Mouse (Mus musculus) midbrain, embryonic 15.5 days (tissue): Measurements from ENCODE around the gene Lcn12. TPM values are rescaled to one million over a fixed set of nuclear protein-coding genes. Genes with fewer than 3 reads are reported as not detected.

Experiments
- ATAC-seq: fragments of 200-750 bp; cut with Nextera tagmentation; replicated peaks from 2 replicates; pipeline ENCODE4 v1.8.0; 2017; ENCODE audit warnings: moderate TSS enrichment
- H3K27ac ChIP-seq: fragments of 300-500 bp; sonication (generic); 2 replicates; pipeline ENCODE4 v1.5.1; 2015; ENCODE audit warnings: mild to moderate bottlenecking, inconsistent platforms
- H3K27me3 ChIP-seq: fragments of 300-500 bp; sonication (generic); replicated peaks from 2 replicates; pipeline ENCODE4 v1.6.1; 2015; ENCODE audit warnings: inconsistent platforms
- H3K36me3 ChIP-seq: fragments of 300-500 bp; sonication (generic); replicated peaks from 2 replicates; pipeline ENCODE4 v1.6.1; 2015; ENCODE audit warnings: inconsistent platforms
- H3K4me1 ChIP-seq: fragments of 300-500 bp; sonication (generic); 2 replicates; pipeline ENCODE4 v1.6.1; 2015; ENCODE audit warnings: inconsistent platforms
- H3K4me2 ChIP-seq: fragments of 300-500 bp; sonication (generic); 2 replicates; pipeline ENCODE4 v1.6.1; 2015; ENCODE audit warnings: inconsistent platforms, mild to moderate bottlenecking, moderate library complexity
- H3K4me3 ChIP-seq: fragments of 300-500 bp; sonication (generic); 2 replicates; pipeline ENCODE4 v1.5.1; 2015; ENCODE audit warnings: mild to moderate bottlenecking, inconsistent platforms
- H3K9ac ChIP-seq: fragments of 300-500 bp; sonication (generic); 2 replicates; pipeline ENCODE4 v1.6.1; 2015; ENCODE audit warnings: mild to moderate bottlenecking, inconsistent platforms
- H3K9me3 ChIP-seq: fragments of 300-500 bp; sonication (generic); 2 replicates; pipeline ENCODE4 v1.6.1; 2016; ENCODE audit warnings: inconsistent platforms
- WGBS: fragments of 180-500 bp; shearing (Covaris S2); methylation state at CpG from one replicate; pipeline ENCODE4 v1.1.7; 2015; ENCODE audit warnings: mixed read lengths; 5-methylcytosine and 5-hydroxymethylcytosine counted together
- polyA plus RNA-seq: library from polyadenylated mRNA; unstranded; fragments of >200 nt; fragmentation: Nextera tagmentation; extraction: Ambion mirVana; gene quantifications from 2 replicates; pipeline ENCODE4 v1.2.1, GENCODE M21; 2015

Gene Lcn12
- polyA plus RNA-seq, 1 experiment from 2014 or later: not detected

DNA sequence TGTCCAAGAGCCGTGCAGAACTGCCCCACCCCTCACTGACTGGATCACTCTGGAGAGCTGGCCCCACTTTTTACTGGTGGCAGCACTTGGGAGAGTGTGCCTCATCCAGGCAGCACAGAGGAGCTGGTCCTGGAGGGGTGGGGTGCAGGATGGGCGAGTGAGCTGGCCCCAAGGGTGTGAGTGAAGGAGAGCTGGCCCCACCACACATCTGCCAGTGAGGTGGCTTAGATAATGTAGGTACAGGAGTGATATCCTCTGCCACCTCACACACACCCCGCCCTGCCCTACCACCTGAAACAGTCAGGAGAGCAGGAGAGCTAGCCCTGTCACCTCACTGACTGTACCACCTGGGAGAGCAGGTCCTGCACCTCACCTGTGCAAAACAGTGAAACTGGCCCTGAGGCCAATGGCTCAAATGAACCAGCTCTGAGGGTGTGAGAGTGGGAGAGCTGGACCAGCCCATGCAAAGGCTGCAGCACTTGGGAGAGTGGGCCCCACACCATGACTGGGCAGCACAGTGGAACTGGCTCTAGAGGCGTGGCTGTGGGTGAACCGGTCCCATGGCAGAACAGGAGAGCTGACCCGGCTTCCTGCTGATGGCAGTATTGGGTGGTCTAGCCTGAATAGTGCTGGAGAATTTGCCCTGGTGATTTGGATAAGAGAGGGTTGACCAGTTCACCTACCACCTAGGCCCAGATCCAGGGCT lies 5.6 kb downstream of the Lcn12 start:
- Histone ChIP-seq H3K27ac (no peak overlapping the region), H3K4me2 (no peak overlapping the region), H3K27me3 (no peaks in the 10 kb centered on the region), H3K4me3 (no peak overlapping the region), H3K9me3 (no peaks in the 10 kb centered on the region), H3K9ac (no peak overlapping the region), H3K36me3 (no peaks in the 10 kb centered on the region), H3K4me1 (no peaks in the 10 kb centered on the region)
- WGBS: 76% methylated on average over 6 of the region's 6 CpGs
- ATAC-seq: no peak

DNA sequence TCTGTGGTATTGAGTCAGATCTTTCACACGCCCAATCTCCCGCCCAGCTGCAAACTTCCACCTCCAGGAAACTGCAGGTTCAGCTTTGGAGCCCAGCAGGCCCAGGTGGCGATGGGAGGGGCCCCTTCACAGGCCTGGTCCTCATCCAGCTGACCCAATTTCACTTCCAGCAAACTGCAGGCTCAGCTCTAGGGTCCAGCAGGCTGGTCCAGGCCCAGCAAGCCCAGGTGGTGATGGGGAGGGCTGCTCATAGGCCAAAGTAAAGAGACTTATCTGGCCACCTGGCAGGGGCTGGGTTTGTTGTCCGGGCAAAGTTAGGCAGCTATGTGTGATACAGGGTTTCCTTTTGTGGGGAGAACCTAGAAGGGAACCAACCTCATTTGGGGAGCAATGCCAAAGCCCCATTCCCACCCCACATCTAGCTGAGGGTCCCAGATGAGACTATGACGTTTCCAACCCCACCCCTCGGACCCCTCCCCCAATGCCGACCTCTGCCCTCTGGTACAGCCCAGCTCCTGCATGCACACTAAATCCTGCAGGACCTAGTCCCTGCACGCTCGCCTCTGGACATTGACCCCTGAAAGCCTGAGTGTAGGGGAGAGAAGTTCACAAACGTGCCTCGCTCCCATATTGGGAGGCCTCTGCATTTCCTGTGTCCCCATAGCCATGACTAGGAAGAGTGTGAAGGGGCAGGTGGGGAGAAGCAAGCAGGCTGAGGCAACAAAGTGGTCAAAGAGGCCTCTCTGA lies 8.6 kb downstream of the Lcn12 start:
- Histone ChIP-seq H3K4me2 (no peak overlapping the region), H3K4me3 (no peak overlapping the region), H3K4me1 (no peaks in the 10 kb centered on the region), H3K27ac (no peak overlapping the region), H3K9me3 (no peaks in the 10 kb centered on the region), H3K9ac (no peak overlapping the region), H3K27me3 (no peaks in the 10 kb centered on the region), H3K36me3 (no peaks in the 10 kb centered on the region)
- ATAC-seq: no peak
- whole genome bisulfite sequencing: 68% methylated on average over 11 of the region's 11 CpGs

DNA sequence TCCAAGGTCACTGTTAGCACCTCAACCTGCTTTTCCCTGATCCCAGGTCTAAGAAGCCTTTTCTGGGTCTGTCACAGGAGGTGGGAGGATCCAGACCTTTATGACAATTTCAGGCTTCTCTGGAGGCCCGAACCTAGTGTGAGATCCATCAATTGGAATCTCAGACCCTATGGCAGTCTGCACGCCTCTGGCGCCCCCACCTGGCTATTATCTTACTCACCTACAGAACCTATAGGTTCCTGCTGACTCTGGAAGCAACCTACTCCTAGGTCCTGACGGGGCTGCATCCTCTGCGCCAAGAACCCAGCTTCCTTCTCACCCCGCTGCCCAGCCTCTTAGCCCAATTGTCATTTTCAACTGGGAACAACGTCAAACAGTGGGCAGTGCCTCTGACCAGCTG lies 10.7 kb downstream of the Lcn12 start:
- Histone ChIP-seq H3K9me3 (no peaks in the 10 kb centered on the region), H3K9ac (no peak overlapping the region), H3K27ac (no peak overlapping the region), H3K4me3 (no peak overlapping the region), H3K4me2 (no peak overlapping the region), H3K4me1 (no peaks in the 10 kb centered on the region), H3K27me3 (no peaks in the 10 kb centered on the region), H3K36me3 (no peaks in the 10 kb centered on the region)
- 33% methylated on average over 7 of the region's 7 CpGs for WGBS
- ATAC-seq: no peak

DNA sequence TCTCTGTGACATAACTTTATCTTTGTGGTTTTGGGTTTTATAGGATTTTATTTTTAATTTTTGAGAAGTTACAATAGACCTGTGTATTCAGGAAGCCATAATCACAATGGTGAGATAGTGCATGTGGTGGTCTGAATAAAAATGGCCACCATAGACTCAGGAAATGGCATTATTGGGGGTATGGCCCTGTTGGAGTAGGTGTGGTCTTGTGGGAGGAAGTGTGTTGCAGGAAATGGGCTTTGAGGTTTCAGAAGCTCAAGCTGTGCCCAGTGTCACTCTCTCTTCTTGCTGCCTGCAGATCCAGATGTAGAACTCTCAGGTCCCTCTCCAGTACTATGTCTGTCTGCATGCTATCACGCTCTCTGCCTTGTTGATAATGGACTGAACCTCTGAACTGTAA lies 13.2 kb downstream of the Lcn12 start:
- Histone ChIP-seq H3K9me3 (no peaks in the 10 kb centered on the region), H3K36me3 (no peaks in the 10 kb centered on the region), H3K27ac (no peak overlapping the region), H3K4me1 (no peaks in the 10 kb centered on the region), H3K4me2 (no peak overlapping the region), H3K27me3 (no peaks in the 10 kb centered on the region), H3K4me3 (no peak overlapping the region), H3K9ac (no peak overlapping the region)
- 93% methylated on average over 1 of the region's 1 CpGs for WGBS
- no peak for ATAC-seq

DNA sequence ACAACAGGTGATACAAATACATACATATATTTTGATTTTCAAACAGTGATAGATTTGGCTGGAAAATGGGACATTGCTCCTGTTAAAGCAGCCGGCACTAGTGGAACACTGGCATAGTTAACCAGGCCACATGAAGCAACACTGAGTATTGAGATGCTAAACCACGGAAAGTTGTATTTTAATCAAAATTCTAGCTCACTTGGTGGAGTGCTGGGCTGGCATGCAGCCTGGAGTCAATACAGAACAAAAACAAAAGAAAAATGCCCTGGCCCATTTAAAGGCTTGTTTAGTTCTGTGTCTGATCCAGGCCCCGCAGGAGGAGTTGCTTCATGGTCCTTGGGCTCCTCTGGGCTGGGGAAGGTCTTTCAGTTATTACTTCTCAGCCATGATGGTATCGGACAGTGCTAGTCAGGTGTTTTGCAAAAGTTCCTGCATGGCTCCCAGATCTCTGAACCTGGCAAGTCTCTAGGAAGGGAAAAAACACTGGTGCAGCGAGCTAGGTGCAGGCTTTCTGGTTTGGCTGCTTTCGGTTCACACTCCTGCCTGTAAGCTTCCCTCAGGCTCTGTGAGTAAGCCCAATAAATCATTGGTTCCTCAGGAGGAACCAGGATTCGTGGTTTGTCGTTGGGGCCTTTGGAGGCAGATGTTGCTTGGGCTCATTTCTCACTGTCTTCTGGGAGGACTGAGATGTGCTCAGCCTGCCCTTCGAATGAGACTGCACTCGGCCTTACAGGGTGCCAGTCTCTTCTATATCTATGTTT lies 14.0 kb downstream of the Lcn12 start:
- no peaks in the 10 kb centered on the region for H3K27me3 ChIP-seq
- H3K9me3 ChIP-seq: no peaks in the 10 kb centered on the region
- H3K4me1 ChIP-seq: no peaks in the 10 kb centered on the region
- ATAC-seq: no peak
- H3K4me3 ChIP-seq: no peak overlapping the region
- no peak overlapping the region for H3K9ac ChIP-seq
- no peak overlapping the region for H3K27ac ChIP-seq
- H3K36me3 ChIP-seq: no peaks in the 10 kb centered on the region
- WGBS: 69% methylated on average over 10 of the region's 10 CpGs
- H3K4me2 ChIP-seq: no peak overlapping the region

DNA sequence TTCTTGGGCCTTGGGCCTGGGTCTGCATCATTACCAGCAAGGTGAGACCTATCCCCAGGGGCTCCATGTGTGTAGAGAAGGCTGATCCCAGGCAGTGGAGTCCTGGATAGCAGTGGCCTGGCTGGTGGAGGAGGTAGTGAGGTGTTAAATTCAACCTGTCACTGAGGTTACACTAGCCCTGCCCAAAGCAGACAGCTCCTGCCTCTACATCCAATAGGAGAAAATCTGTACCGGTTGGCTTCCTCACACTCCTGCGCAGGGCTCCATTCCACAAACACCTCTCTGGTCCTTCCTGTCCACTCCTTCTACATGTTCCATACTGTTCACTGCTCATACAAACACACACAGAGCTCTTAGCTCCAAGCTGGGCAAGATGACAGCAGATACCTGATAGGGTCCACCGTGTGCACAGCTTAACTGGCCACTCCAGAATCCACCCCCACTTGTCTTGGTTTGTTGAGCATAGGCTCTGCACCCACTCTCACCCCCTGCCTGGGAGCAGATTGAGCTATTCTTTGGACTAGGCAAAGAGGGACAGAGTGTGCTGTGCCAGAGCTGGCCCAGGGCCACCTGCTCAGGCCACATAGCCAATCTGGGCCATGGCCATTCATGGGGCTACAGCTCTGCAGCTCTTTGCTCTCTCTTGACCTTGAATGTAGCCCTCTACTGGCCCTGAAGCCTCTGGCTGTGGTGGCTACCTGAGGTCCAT lies 15.6 kb downstream of the Lcn12 start:
- Histone ChIP-seq H3K9me3 (no peaks in the 10 kb centered on the region), H3K36me3 (no peaks in the 10 kb centered on the region), H3K4me1 (no peaks in the 10 kb centered on the region), H3K9ac (no peak overlapping the region), H3K4me3 (no peak overlapping the region), H3K27ac (no peak overlapping the region), H3K4me2 (no peak overlapping the region), H3K27me3 (no peaks in the 10 kb centered on the region)
- WGBS: 84% methylated on average over 3 of the region's 3 CpGs
- no peak for ATAC-seq

DNA sequence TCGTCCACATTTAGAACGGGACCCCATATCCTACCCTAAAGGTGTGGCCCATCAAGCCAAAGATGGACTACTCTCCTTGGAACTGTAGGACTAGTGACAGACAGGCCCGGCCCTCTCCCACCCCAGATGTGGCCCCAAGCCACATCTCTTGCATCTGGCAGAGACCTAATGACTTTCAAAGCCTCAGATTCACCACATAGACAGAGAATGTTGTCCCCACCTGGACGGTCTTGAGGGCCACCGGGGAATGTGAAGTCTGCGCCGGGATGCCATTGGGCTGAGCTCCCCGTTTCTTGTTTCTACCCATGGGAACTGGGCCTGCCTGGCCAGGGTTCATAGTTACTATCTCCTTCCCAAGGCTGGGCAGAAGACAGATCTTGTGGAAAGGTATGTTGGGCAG lies 16.2 kb downstream of the Lcn12 start:
- Histone ChIP-seq H3K9me3 (no peaks in the 10 kb centered on the region), H3K4me3 (no peak overlapping the region), H3K36me3 (no peaks in the 10 kb centered on the region), H3K27ac (no peak overlapping the region), H3K9ac (no peak overlapping the region), H3K27me3 (no peaks in the 10 kb centered on the region), H3K4me2 (no peak overlapping the region), H3K4me1 (no peaks in the 10 kb centered on the region)
- no peak for ATAC-seq
- 86% methylated on average over 8 of the region's 8 CpGs for WGBS

DNA sequence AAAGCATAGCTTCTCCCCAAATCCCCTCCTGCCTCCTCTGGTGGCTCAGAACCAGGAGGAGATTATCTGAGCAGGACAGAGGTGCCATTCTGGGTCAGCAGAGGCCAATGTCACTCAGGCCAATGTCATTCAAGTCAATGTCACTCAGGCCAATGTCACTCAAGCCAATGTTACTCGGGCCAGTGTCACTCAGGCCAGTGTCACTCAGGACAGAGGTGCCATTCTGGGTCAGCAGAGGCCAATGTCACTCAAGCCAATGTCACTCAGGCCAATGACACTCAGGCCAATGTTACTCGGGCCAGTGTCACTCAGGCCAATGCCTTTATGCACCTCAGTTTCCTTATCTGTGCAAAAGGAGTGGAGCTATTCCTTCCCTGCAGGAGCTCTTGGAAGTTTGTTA lies 21.2 kb downstream of the Lcn12 start:
- no peak overlapping the region for H3K9ac ChIP-seq
- WGBS: 75% methylated on average over 2 of the region's 2 CpGs
- H3K36me3 ChIP-seq: no peaks in the 10 kb centered on the region
- no peaks in the 10 kb centered on the region for H3K27me3 ChIP-seq
- no peak overlapping the region for H3K4me2 ChIP-seq
- no peaks in the 10 kb centered on the region for H3K9me3 ChIP-seq
- no peak overlapping the region for H3K4me3 ChIP-seq
- H3K4me1 ChIP-seq: no peaks in the 10 kb centered on the region
- H3K27ac ChIP-seq: no peak overlapping the region
- ATAC-seq: no peak

DNA sequence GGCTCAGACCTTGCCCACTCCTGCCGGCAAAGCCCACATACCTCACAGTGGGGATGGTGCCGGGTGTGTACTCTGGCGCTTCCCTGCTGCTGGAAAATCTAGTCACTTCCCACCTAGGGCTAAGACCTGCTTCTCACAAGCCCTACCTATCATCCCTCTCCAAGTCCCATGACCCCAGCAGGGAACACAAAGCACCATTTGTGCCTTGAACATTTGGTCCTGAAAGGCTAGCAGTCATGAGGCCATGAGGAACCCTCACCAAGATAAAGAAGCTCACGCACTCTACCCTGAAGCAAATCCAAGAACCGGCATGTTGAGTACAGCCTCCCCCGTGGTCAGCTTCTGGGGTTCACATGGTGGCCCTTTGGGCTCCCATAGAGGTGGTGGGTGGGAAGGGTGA lies 23.7 kb downstream of the Lcn12 start, which contains the start of gene Ptgds:
TSS of gene Ptgds (minus strand) at position 78 of the 400 bp plus-strand sequence.
- Histone ChIP-seq H3K4me2 (no peak within 1 kb of the TSS), H3K4me1 (0 out of 2 replicates have a peak, but pooled peaks cover 3% of the 10 kb centered on the region), H3K36me3 (no peaks in the 10 kb centered on the region), H3K27ac (0 out of 2 replicates have a peak within 1 kb of the TSS, but pooled peaks have one; percentile 18), H3K9ac (no peak within 1 kb of the TSS), H3K27me3 (no peaks in the 10 kb centered on the region), H3K4me3 (no peak within 1 kb of the TSS), H3K9me3 (no peaks in the 10 kb centered on the region)
- 73% methylated on average over 6 of the region's 6 CpGs for WGBS
- ATAC-seq: no peak

DNA sequence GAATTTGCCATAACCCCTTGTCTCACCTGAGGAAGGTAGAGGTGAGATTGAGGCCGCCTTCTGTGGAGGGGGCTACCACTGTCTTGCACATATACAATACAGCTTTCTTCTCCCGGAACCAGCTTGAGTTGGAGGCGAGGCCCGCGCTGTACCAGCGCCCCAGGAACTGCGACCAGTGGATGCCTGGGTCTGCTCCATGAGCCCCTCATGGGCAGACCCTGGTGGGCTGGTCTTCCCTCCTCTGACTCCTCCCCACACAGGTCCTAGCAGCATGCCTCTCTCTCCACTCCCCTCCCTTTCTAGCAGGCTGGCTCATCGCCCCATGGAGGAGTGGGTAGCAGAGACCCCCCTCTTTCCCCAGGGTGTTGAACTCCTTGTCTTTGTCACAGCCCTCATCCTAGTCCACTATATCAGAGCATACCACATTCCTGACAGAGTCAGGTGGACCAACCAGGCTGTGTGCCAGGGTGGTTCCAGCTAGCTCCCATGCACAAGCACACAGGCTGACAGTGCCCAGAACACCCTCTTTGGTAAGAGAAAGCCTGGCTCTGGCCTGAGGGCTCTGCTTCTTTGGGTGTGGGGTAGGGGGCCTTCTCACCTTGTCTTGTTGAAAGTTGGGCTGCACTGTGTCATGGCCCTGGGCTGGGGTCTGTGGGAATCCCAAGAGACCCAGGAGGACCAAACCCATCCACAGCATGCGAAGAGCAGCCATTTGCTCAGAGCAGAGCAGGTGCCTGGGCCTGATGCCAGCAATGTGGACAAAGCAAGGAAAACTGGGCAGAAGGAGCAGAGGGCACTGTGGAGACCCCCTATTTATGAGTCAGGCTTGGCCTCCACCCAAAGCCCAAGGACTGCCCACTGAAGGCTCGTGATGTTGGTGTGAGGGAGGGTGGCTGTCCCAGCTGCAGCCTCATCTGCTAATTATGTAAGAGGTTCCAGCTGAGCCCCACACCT lies 24.5 kb downstream of the Lcn12 start:
- no peaks in the 10 kb centered on the region for H3K27me3 ChIP-seq
- no peaks in the 10 kb centered on the region for H3K36me3 ChIP-seq
- 71% methylated on average over 10 of the region's 10 CpGs for WGBS
- no peaks in the 10 kb centered on the region for H3K9me3 ChIP-seq
- 0 out of 2 replicates have a peak, but pooled peaks cover 3% of the 10 kb centered on the region for H3K4me1 ChIP-seq
- H3K27ac ChIP-seq: 0 out of 2 replicates have a peak overlapping the region, but pooled peaks have one; percentile 18
- no peak overlapping the region for H3K4me2 ChIP-seq
- H3K4me3 ChIP-seq: no peak overlapping the region
- peak; percentile 28; the same call in 1 of the 2 replicates for ATAC-seq
- H3K9ac ChIP-seq: no peak overlapping the region

DNA sequence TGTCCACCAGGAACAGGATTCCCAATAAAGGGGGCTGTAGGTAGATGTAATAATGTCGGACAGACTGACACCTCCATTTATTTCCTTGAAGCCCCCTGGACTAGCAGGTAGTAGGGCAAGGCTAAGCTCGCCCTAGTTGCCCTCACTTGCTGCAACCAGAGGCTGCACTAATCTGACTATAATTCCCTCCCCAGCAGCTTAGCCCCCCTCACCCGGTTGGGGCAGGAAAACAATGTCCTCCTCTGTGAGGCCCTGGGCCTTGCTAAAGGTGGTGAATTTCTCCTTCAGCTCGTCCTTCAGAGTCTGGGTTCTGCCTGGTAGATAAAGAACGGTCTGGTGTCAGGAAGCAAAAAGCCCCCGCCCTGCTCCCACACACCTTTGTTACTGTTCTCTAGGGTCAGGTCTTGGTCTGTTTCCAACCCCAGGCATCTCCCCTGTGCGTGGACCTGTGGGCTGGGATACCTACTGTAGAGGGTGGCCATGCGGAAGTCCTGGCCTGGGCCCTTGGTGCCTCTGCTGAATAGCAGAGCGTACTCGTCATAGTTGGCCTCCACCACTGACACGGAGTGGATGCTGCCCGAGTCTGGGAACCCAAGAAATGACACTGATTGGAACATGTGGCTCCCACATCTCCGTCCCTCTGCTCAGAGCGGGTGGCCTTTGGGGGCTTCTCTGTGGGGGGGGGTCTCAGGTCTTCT lies 26.0 kb downstream of the Lcn12 start:
- no peaks in the 10 kb centered on the region for H3K36me3 ChIP-seq
- H3K27ac ChIP-seq: no peak overlapping the region
- no peaks in the 10 kb centered on the region for H3K27me3 ChIP-seq
- ATAC-seq: no peak
- H3K4me1 ChIP-seq: 0 out of 2 replicates have a peak, but pooled peaks cover 3% of the 10 kb centered on the region
- WGBS: 77% methylated on average over 14 of the region's 14 CpGs
- H3K9me3 ChIP-seq: no peaks in the 10 kb centered on the region
- no peak overlapping the region for H3K4me3 ChIP-seq
- H3K4me2 ChIP-seq: no peak overlapping the region
- H3K9ac ChIP-seq: no peak overlapping the region
